Mouse (Mus musculus): Measurements from ENCODE around the gene Spata7.

DNA sequence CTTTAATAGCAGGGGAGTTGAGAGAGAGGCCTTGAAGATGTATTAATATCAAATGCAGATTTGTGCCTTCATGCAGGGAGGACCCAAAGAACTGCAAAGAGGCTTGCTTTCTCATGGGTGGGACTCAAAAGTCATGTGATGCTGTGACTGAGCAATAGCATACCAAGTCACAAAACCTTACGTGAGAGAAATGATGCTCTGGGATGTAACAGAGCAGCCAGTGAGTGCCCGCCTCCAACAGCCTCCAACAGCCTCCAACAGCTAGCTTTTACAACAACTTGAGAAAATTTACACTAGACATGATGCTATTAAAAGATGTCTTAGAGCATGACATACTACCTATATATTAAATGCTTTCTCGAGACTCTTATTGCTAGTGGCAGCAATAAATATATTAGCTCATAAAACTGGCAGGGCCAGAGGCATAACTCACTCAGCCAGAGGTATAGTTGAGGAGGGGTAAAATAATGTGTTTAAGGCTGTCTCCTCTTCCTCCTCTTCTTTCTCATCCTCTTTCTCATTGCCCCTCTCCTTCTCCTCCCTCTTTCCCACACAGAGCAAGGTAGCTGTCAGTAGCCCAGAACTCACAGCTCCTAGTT, 12.9 kb upstream of the Spata7 start:
- TF ChIP-seq CTCF (IDR thresholded peaks at IDR 0.05; ENCODE audit: low read depth, low read length) (no peak), POLR2A (IDR thresholded peaks at IDR 0.05; ENCODE audit: borderline replicate concordance, low read depth, low read length) (no peak)
